8 mouse cellular contexts compared by ENCODE assay signal in genomic region chr8:124898251-124898905, GRCm38 (mm10). TPM values are rescaled to one million over a fixed set of nuclear protein-coding genes. Genes with fewer than 3 reads are reported as not detected.
DNase-seq lines count a peak whose midpoint lies in the region; ATAC-seq and TF ChIP-seq lines count a peak whose summit lies in the region.

No protein-coding gene starts in this region.

- no peak for TF ChIP-seq CTCF in left cerebral cortex, adult 2 months (IDR thresholded peaks at IDR 0.05)

- intact Hi-C loops in left cerebral cortex, adult 2 months (cut with DNase I) = loop anchor here (5.0 kb wide), 2 partner anchors 114 to 134 kb away; partner anchors contain the start of gene Tsnax
- intact Hi-C loops in left cerebral cortex, postnatal 36 days (cut with DNase I) = loop anchor here (5.0 kb wide), 2 partner anchors 114 to 144 kb away; partner anchors contain the start of gene Tsnax

- peak; percentile 20 for ATAC-seq in hindbrain, embryonic 11.5 days (ENCODE audit: low FRiP score)
- no peak; the same call in 1 of the 2 replicates for ATAC-seq in midbrain, embryonic 12.5 days (ENCODE audit: low FRiP score, low read depth)

- H3K27ac ChIP-seq in left cerebral cortex, adult 2 months = peak overlapping the region; percentile 45
- peak overlapping the region; percentile 75; the same call in 1 of the 2 replicates for H3K27ac ChIP-seq in hindbrain, embryonic 11.5 days (ENCODE audit: low read depth, low read length)
- H3K27ac ChIP-seq in midbrain, embryonic 12.5 days (replicated peaks) = peak overlapping the region; percentile 86

- H3K4me1 ChIP-seq in hindbrain, embryonic 11.5 days (replicated peaks; ENCODE audit: control insufficient read depth, insufficient read depth, low read length) = peaks cover 6% of the 10 kb centered on the region
- peaks cover 31% of the 10 kb centered on the region for H3K4me1 ChIP-seq in midbrain, embryonic 12.5 days

- no peaks in the 10 kb centered on the region for H3K9me3 ChIP-seq in hindbrain, embryonic 11.5 days (ENCODE audit: control insufficient read depth, low read length)
- H3K9me3 ChIP-seq in midbrain, embryonic 12.5 days = no peaks in the 10 kb centered on the region

- H3K9ac ChIP-seq in hindbrain, embryonic 11.5 days (ENCODE audit: low read depth, low read length) = peak overlapping the region; percentile 82
- H3K9ac ChIP-seq in midbrain, embryonic 12.5 days (replicated peaks) = peak overlapping the region; percentile 86

- peak in 1 of 2 experiments; percentile 22 for DNase-seq in left cerebral cortex, adult 2 months (ENCODE audit: extremely low spot score in 1 of 2, low spot score in 2 of 2)
- no peak for DNase-seq in left cerebral cortex, postnatal 36 days (ENCODE audit: low spot score in 2 of 2)
- DNase-seq in c-Kit-negative CD71-positive TER-119-positive erythroid progenitor cells, embryonic 14.5 days (ENCODE audit: low read depth, low spot score) = peak; percentile 5
- DNase-seq in hindbrain, embryonic 11.5 days (ENCODE audit: low spot score) = peak; percentile 11
- no peak for DNase-seq in retina, postnatal 1 day
- no peak for DNase-seq in urinary bladder, postnatal 25 days (ENCODE audit: low spot score)
- DNase-seq in lung, postnatal 25 days (ENCODE audit: low spot score) = no peak

- H3K27me3 ChIP-seq in hindbrain, embryonic 11.5 days (ENCODE audit: control insufficient read depth, insufficient read depth, low read length) = no peaks in the 10 kb centered on the region
- H3K27me3 ChIP-seq in midbrain, embryonic 12.5 days = no peaks in the 10 kb centered on the region

- H3K4me3 ChIP-seq in left cerebral cortex, adult 2 months = peak overlapping the region; percentile 100
- H3K4me3 ChIP-seq in hindbrain, embryonic 11.5 days (ENCODE audit: low read depth, low read length) = peak overlapping the region; percentile 76
- H3K4me3 ChIP-seq in midbrain, embryonic 12.5 days = peak overlapping the region; percentile 98

- 7% methylated on average over 31 of the region's 31 CpGs for WGBS in hindbrain, embryonic 11.5 days
- 7% methylated on average over 31 of the region's 31 CpGs for WGBS in midbrain, embryonic 12.5 days

- peak overlapping the region; percentile 84 for H3K4me2 ChIP-seq in hindbrain, embryonic 11.5 days (replicated peaks; ENCODE audit: low read depth, low read length)
- peak overlapping the region; percentile 98 for H3K4me2 ChIP-seq in midbrain, embryonic 12.5 days (replicated peaks)

- no peaks in the 10 kb centered on the region; the same call in 1 of the 2 replicates for H3K36me3 ChIP-seq in hindbrain, embryonic 11.5 days (ENCODE audit: control insufficient read depth, insufficient read depth, low read length)
- H3K36me3 ChIP-seq in midbrain, embryonic 12.5 days = peaks cover 60% of the 10 kb centered on the region

RNA-seq across cellular contexts. Expression of gene Sprtn, which starts 0.7 kb away (rescaled TPM):
- total RNA-seq in left cerebral cortex, adult 2 months (2021) = 10 to 100 TPM; 13.8 to 15.5 TPM
- 10 to 100 TPM; 11.5 to 15.0 TPM for total RNA-seq in left cerebral cortex, postnatal 36 days (2021)
- 9.6 and 12.3 TPM in 2 replicates for polyA plus RNA-seq in hindbrain, embryonic 11.5 days (2014; fragmentation: Nextera tagmentation; extraction: Ambion mirVana)
- polyA plus RNA-seq in midbrain, embryonic 12.5 days (2016; fragmentation: Nextera tagmentation; extraction: Ambion mirVana) = 17.4 and 17.8 TPM in 2 replicates

RNA-seq across cellular contexts. Expression of gene Exoc8, which starts 0.9 kb away (rescaled TPM):
- total RNA-seq in left cerebral cortex, adult 2 months (2021) = 10 to 100 TPM; 35.1 to 36.5 TPM
- 10 to 100 TPM; 34.5 to 35.3 TPM for total RNA-seq in left cerebral cortex, postnatal 36 days (2021)
- polyA plus RNA-seq in hindbrain, embryonic 11.5 days (2014; fragmentation: Nextera tagmentation; extraction: Ambion mirVana) = 6.7 and 8.7 TPM in 2 replicates
- 15.4 and 18.1 TPM in 2 replicates for polyA plus RNA-seq in midbrain, embryonic 12.5 days (2016; fragmentation: Nextera tagmentation; extraction: Ambion mirVana)

RNA-seq across cellular contexts. Expression of gene 2810004N23Rik, which starts 35.5 kb away (rescaled TPM):
- total RNA-seq in left cerebral cortex, adult 2 months (2021) = 10 to 100 TPM; 19.0 to 20.3 TPM
- total RNA-seq in left cerebral cortex, postnatal 36 days (2021) = 10 to 100 TPM; 19.6 to 20.9 TPM
- 38.8 and 41.6 TPM in 2 replicates for polyA plus RNA-seq in hindbrain, embryonic 11.5 days (2014; fragmentation: Nextera tagmentation; extraction: Ambion mirVana)
- polyA plus RNA-seq in midbrain, embryonic 12.5 days (2016; fragmentation: Nextera tagmentation; extraction: Ambion mirVana) = 45.4 and 47.4 TPM in 2 replicates

RNA-seq across cellular contexts. Expression of gene Gnpat, which starts 35.5 kb away (rescaled TPM):
- 10 to 100 TPM; 54.7 to 65.8 TPM for total RNA-seq in left cerebral cortex, adult 2 months (2021)
- total RNA-seq in left cerebral cortex, postnatal 36 days (2021) = 10 to 100 TPM; 47.4 to 57.8 TPM
- 110 and 115 TPM in 2 replicates for polyA plus RNA-seq in hindbrain, embryonic 11.5 days (2014; fragmentation: Nextera tagmentation; extraction: Ambion mirVana)
- polyA plus RNA-seq in midbrain, embryonic 12.5 days (2016; fragmentation: Nextera tagmentation; extraction: Ambion mirVana) = 126 and 130 TPM in 2 replicates

RNA-seq across cellular contexts. Expression of gene Egln1, which starts 50.7 kb away (rescaled TPM):
- 10 to 100 TPM; 66.7 to 68.4 TPM for total RNA-seq in left cerebral cortex, adult 2 months (2021)
- 10 to 100 TPM; 67.3 to 72.4 TPM for total RNA-seq in left cerebral cortex, postnatal 36 days (2021)
- polyA plus RNA-seq in hindbrain, embryonic 11.5 days (2014; fragmentation: Nextera tagmentation; extraction: Ambion mirVana) = 19.9 and 23.4 TPM in 2 replicates
- polyA plus RNA-seq in midbrain, embryonic 12.5 days (2016; fragmentation: Nextera tagmentation; extraction: Ambion mirVana) = 17.3 and 17.8 TPM in 2 replicates

Comparison
In these comparisons a context has a peak if more than half of its experiments do, and no peak if none do; other contexts are left out.
1. DNase-seq: peak in c-Kit-negative CD71-positive TER-119-positive erythroid progenitor cells, embryonic 14.5 days (single experiment) and hindbrain, embryonic 11.5 days (single experiment); none in left cerebral cortex, postnatal 36 days (0 of 2), retina, postnatal 1 day (single experiment), urinary bladder, postnatal 25 days (single experiment) and lung, postnatal 25 days (single experiment).
2. Peak in every context shown above with its lines, with median percentiles within 50 percentile points of each other: H3K27ac ChIP-seq and H3K4me3 ChIP-seq.